Mouse (Mus musculus) heart, embryonic 15.5 days (tissue): ENCODE measurements around the gene Anapc15. TPM values are rescaled to one million over a fixed set of nuclear protein-coding genes. Genes with fewer than 3 reads are reported as not detected.

ENCODE experiments used
- ATAC-seq: fragments of 200-750 bp; cut with Nextera tagmentation; replicated peaks from 2 replicates; pipeline ENCODE4 v1.8.0; 2017; ENCODE audit warnings: low read depth, moderate TSS enrichment; ENCODE audit not compliant: insufficient number of reproducible peaks, insufficient read depth, low FRiP score
- H3K27ac ChIP-seq: fragments of 300-500 bp; sonication (generic); 2 replicates; pipeline ENCODE4 v1.5.1; 2015; ENCODE audit warnings: mild to moderate bottlenecking, inconsistent platforms
- H3K27me3 ChIP-seq: fragments of 300-500 bp; sonication (generic); 2 replicates; pipeline ENCODE4 v1.6.1; 2015; ENCODE audit warnings: inconsistent platforms
- H3K36me3 ChIP-seq: fragments of 300-500 bp; sonication (generic); 2 replicates; pipeline ENCODE4 v1.6.1; 2015; ENCODE audit warnings: mild to moderate bottlenecking, inconsistent platforms
- H3K4me1 ChIP-seq: fragments of 300-500 bp; sonication (generic); replicated peaks from 2 replicates; pipeline ENCODE4 v1.6.1; 2015; ENCODE audit warnings: inconsistent platforms
- H3K4me2 ChIP-seq: fragments of 300-500 bp; sonication (generic); 2 replicates; pipeline ENCODE4 v1.6.1; 2015; ENCODE audit warnings: inconsistent platforms, mild to moderate bottlenecking, moderate library complexity
- H3K4me3 ChIP-seq: fragments of 300-500 bp; sonication (generic); 2 replicates; pipeline ENCODE4 v1.5.1; 2015; ENCODE audit warnings: mild to moderate bottlenecking, inconsistent platforms
- H3K9ac ChIP-seq: fragments of 300-500 bp; sonication (generic); 2 replicates; pipeline ENCODE4 v1.6.1; 2015; ENCODE audit warnings: mild to moderate bottlenecking, inconsistent platforms
- H3K9me3 ChIP-seq: fragments of 300-500 bp; sonication (generic); replicated peaks from 2 replicates; pipeline ENCODE4 v1.6.1; 2016; ENCODE audit warnings: inconsistent platforms
- WGBS: fragments of 180-500 bp; shearing (Covaris S2); methylation state at CpG from one replicate; pipeline ENCODE4 v1.1.7; 2015; ENCODE audit warnings: mixed read lengths; 5-methylcytosine and 5-hydroxymethylcytosine counted together
- polyA plus RNA-seq: library from polyadenylated mRNA; unstranded; fragments of >200 nt; fragmentation: Nextera tagmentation; extraction: Ambion mirVana; gene quantifications from 2 replicates; pipeline ENCODE4 v1.2.1, GENCODE M21; 2015

Anapc15 gene
- polyA plus RNA-seq, 1 experiment from 2014 or later = 48.3 TPM

DNA sequence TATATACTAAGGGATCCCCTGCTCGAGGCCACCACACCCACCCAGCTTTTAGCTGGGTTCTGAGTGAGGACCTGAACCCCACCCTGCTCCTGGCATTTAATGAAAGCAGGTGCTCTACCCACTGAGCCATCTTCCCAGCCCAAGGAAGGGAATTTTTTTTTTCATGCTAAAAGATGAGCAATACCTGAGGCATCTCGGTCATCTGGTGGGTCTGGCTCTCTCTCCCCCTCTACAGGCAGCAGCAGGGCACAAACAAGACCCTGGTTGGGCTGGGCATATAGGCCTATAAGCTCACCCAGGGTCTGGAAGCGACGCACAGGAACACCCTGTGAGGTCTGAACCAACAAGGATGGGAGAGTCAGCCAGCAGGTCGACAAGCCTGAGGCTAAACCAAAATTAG lies 30.2 kb upstream of the Anapc15 start:
- Histone ChIP-seq H3K4me3 (no peak overlapping the region), H3K27ac (no peak overlapping the region), H3K27me3 (no peaks in the 10 kb centered on the region), H3K4me1 (peaks cover 27% of the 10 kb centered on the region), H3K9me3 (no peaks in the 10 kb centered on the region), H3K4me2 (0 out of 2 replicates have a peak overlapping the region, but pooled peaks have one; percentile 75), H3K36me3 (peaks cover 50% of the 10 kb centered on the region), H3K9ac (no peak overlapping the region)
- 58% methylated on average over 5 of the region's 5 CpGs for WGBS
- ATAC-seq = no peak

DNA sequence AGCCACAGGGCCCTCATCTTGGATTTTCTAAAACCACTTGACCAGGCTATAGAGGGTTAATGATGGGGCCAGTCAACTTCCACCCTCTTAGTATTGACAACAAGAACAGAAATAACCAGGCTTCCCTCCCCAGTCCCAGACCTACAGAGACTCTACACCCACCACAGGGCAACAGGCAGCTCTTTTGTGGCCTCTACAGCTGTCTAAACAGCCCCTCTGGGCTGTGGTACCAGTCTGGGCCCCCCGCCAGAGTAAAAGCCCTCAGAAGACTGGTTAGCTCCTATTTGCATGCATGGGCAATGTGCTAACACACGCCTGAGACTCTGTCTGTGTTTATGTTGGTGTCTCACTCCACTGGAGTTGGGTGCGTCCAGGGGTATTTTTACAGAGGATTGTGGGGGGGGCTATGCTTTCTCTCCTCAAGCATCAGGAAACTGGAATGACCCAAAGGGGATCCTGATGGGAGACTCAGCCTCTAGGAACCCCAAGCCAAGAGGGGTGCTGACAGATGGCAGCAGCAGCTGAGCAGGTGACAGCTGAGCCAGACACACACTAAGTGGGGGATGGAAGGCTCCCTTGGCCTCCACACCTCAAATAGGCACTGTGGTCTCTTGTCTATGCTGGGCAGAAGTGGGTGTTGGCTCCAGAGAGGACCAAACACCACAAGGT lies 29.5 kb upstream of the Anapc15 start:
- Histone ChIP-seq H3K4me3 (no peak overlapping the region), H3K9me3 (no peaks in the 10 kb centered on the region), H3K27me3 (no peaks in the 10 kb centered on the region), H3K4me2 (peak overlapping the region; percentile 75), H3K9ac (peak overlapping the region; percentile 23; the same call in 1 of the 2 replicates), H3K36me3 (peaks cover 43% of the 10 kb centered on the region), H3K27ac (peak overlapping the region; percentile 99), H3K4me1 (peaks cover 34% of the 10 kb centered on the region)
- WGBS = 49% methylated on average over 3 of the region's 3 CpGs
- ATAC-seq = no peak

DNA sequence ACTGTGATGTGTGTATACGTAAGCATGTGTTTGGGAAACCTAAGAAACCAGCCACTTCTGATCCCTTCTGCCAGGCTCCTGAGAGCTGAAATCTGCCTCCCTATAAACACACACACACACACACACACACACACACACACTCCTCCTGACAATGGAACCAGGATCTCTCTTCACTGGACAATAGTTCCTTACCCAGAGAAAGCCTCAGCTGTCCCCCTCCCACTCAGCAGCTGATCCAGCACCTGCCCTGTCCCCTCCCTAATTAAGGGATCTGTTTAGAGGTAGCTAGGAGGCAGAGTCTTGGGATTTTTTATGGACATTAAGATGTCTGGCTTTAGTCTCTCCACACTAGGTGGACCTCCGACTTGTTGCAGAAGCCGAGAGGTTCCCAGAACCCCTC lies 28.6 kb upstream of the Anapc15 start:
- Histone ChIP-seq H3K4me1 (peaks cover 35% of the 10 kb centered on the region), H3K27ac (peak overlapping the region; percentile 99), H3K9me3 (no peaks in the 10 kb centered on the region), H3K27me3 (no peaks in the 10 kb centered on the region), H3K4me3 (peak overlapping the region; percentile 80), H3K4me2 (peak overlapping the region; percentile 75), H3K9ac (0 out of 2 replicates have a peak overlapping the region, but pooled peaks have one; percentile 90), H3K36me3 (peaks cover 35% of the 10 kb centered on the region)
- ATAC-seq = no peak
- 50% methylated on average over 3 of the region's 3 CpGs for WGBS

DNA sequence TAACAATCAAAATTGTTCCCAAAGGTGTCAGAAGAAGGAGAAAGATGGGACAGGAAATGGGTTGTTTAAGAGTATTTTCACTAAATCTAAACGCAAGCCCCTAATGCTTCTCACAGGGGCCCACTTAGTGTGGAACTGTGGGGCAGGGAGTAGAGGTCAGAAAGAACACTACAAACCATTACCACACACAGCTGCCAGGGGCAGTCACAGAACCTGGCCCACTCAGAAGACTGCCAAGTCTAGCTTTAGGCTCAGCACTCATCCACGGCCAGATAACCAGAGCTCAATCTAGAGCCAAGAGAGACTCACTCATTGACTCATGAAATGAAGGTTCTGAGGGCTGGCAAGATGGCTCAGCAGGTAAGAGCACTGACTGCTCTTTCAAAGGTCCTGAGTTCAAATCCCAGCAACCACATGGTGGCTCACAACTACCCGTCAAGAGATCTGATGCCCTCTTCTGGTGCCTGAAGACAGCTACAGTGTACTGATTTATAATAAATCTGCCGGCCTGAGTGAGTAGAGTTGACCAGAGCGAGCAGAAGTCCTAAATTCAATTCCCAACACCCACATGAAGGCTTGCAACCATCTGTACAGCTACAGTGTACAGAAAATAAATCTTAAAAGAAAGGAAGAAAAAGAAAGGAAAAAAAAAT lies 27.9 kb upstream of the Anapc15 start:
- peak overlapping the region; percentile 75 for H3K4me2 ChIP-seq
- WGBS = 37% methylated on average over 5 of the region's 5 CpGs
- peaks cover 35% of the 10 kb centered on the region for H3K4me1 ChIP-seq
- H3K27me3 ChIP-seq = no peaks in the 10 kb centered on the region
- peak overlapping the region; percentile 90 for H3K9ac ChIP-seq
- H3K9me3 ChIP-seq = no peaks in the 10 kb centered on the region
- H3K27ac ChIP-seq = peak overlapping the region; percentile 99
- peak overlapping the region; percentile 80 for H3K4me3 ChIP-seq
- H3K36me3 ChIP-seq = peaks cover 28% of the 10 kb centered on the region
- ATAC-seq = no peak

DNA sequence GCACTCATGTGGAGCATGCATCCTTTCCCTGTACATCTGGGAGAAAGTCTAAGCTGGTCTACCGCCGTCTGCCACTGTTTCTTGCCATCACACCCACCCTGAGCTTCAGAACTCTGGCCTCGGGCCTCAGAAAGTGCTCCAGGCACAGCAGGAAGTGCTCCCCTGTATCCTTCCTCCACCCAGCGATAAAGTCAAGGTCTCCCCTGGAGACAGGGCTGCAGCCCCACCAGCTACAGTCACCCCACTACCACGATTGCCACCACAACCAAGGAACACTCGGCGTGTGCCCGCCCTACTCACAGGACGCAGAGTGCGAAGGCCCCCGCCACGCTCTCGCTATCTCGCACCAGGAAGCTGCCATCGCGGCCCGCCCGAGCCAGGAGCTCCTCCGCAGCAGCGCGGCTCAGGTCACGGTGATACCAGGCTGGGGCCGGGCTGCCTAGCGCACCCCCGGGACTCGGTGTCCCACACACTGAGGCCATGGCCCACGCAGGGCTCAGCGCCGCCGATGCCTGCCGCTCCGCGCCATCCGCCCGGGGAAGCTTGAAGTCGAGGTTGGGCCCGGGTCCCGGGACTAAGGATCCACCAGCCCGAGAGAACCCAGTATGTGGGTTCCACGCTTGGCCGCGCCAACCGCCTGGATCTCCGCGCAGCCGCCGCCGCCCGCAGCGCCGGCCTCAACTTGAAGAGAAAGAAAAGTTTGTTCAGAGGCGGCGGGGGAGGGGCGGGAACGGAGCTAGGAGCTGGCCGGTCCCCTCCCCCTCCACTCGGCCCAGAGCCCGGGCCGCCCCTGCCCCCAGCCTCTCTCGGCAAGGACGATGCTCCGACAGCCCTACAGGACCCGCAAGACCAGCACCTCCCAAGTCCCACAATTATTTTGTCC lies 27.0 kb upstream of the Anapc15 start:
- Histone ChIP-seq H3K36me3 (peaks cover 19% of the 10 kb centered on the region), H3K9me3 (no peaks in the 10 kb centered on the region), H3K27me3 (no peaks in the 10 kb centered on the region), H3K27ac (peak overlapping the region; percentile 99), H3K4me2 (peak overlapping the region; percentile 75), H3K4me1 (peaks cover 35% of the 10 kb centered on the region), H3K9ac (peak overlapping the region; percentile 90), H3K4me3 (peak overlapping the region; percentile 80)
- peak; percentile 57 for ATAC-seq
- under 1% methylated on average over 63 of the region's 63 CpGs for WGBS

DNA sequence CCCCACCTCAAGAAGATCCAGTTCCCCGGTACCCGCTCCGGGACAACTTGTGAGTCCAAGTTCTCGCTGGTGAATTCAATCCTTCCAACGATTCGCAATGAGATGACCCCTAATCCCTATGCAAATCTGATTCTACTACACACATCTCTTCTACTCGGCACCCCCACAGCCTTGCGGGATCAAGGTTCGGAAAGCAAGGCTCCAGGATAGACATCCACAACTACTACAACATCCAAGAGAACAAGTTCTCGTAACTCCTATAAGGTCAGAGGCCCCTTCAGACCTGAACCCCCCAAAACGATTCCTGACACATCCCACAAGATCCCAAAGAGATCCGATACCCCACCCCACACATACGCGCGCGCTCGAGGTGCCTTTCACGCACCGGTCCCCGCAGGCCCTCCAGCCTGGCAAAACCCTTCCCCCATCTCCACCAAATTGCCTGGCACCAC lies 26.3 kb upstream of the Anapc15 start:
- H3K27me3 ChIP-seq = no peaks in the 10 kb centered on the region
- 1% methylated on average over 20 of the region's 20 CpGs for WGBS
- H3K27ac ChIP-seq = peak overlapping the region; percentile 99
- H3K9ac ChIP-seq = peak overlapping the region; percentile 90
- H3K4me1 ChIP-seq = peaks cover 35% of the 10 kb centered on the region
- peak overlapping the region; percentile 80 for H3K4me3 ChIP-seq
- peak; percentile 1; the same call in 1 of the 2 replicates for ATAC-seq
- no peaks in the 10 kb centered on the region for H3K9me3 ChIP-seq
- H3K4me2 ChIP-seq = peak overlapping the region; percentile 75
- H3K36me3 ChIP-seq = peaks cover 12% of the 10 kb centered on the region

DNA sequence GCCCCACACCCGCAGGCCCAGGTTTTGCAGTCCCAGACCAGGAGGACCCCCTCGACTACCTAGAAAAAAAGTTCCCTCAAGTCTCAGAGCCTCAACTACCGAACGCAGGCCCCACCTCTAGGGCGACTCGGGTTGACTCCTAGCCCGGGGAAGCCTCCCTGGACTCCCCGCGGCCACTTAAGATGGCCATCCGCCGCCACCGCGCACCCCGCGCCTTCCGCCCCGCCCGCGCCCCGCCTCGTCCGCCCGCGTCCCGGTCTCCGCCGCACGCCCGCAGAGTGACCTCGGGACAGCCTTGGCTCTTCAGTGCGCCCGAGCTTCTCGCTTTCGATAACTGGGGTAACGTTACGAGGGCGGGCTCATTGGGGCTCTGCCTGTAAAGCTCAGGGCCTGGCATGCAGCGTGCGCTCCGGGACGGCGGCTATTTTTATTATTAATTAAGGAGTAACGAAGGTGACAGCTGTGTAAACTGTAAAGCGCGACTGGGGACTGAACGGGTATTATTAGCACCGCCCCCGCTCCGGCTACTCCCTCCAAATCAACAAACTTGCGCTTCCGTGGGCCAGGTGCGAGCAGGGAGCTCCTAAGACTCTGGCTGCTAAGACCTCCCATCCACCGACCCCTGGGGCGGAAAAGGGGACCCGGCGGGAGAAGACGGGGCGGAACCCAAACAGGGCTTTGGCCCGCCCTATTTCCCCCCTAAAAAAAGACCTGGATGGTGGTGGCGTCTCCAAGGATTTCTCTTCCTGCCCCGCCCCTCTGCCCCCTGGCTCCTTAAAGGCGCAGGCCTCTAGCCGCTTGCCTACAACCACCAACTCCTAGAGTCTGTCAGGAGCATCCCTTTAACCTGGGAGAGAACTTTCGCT lies 25.7 kb upstream of the Anapc15 start, which contains the start of gene Inppl1:
Gene Inppl1, minus strand, starts transcription at position 624 of the 866 bp plus-strand sequence.
- WGBS = 1% methylated on average over 64 of the region's 64 CpGs

DNA sequence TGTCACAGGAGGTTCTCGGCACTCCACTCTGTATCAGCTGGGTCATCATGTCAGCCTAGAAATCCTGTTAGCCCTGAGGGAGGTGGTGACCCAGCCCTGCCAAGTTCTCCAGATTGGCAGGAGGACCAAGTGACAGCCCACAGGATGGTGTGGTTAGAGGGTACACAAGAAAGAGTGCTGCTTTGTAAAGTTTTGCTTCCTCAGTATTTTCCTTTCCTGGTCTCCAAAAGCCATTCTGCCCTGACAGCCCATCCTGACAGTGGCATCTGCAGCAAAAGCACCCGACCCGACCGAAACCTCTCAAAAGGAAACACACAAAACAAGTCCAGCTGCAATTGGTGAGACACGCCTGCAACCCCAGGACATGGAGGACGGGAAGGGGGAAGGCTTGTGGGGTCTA lies 19.3 kb upstream of the Anapc15 start:
- Histone ChIP-seq H3K4me1 (no peaks in the 10 kb centered on the region), H3K4me3 (no peak overlapping the region), H3K4me2 (no peak overlapping the region), H3K9ac (no peak overlapping the region), H3K36me3 (no peaks in the 10 kb centered on the region), H3K9me3 (no peaks in the 10 kb centered on the region), H3K27ac (no peak overlapping the region), H3K27me3 (no peaks in the 10 kb centered on the region)
- 60% methylated on average over 6 of the region's 6 CpGs for WGBS
- no peak for ATAC-seq

More for the DNA sequence above, 25.7 kb upstream of the Anapc15 start, which contains the start of gene Inppl1:
- no peaks in the 10 kb centered on the region for H3K27me3 ChIP-seq
- peaks cover 35% of the 10 kb centered on the region for H3K4me1 ChIP-seq
- peak; percentile 82 for ATAC-seq
- H3K4me2 ChIP-seq = peak within 1 kb of the TSS; percentile 75
- peak within 1 kb of the TSS; percentile 90 for H3K9ac ChIP-seq
- H3K27ac ChIP-seq = peak within 1 kb of the TSS; percentile 99
- H3K36me3 ChIP-seq = peaks cover 5% of the 10 kb centered on the region
- H3K4me3 ChIP-seq = peak within 1 kb of the TSS; percentile 80
- H3K9me3 ChIP-seq = no peaks in the 10 kb centered on the region

DNA sequence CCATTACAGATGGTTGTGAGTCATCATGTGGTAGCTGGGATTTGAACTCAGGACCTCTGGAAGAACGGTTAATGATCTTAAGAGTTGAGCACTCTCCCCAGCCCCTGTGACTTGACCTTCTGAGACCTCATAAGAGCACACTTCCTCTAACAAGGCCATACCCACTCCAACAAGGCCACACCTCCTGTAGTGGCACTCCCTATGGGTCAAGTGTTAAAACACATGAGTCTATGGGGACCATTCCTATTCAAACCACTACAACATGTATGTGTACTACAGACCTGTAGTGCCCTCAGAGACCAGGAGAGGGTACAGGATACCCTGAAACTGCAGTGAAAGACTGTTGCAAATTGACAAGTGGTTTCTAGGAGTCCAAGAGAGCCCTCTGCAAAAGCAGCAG lies 15.6 kb upstream of the Anapc15 start:
- H3K36me3 ChIP-seq = no peaks in the 10 kb centered on the region
- no peak overlapping the region for H3K4me3 ChIP-seq
- H3K9ac ChIP-seq = no peak overlapping the region
- 91% methylated on average over 1 of the region's 1 CpGs for WGBS
- H3K27me3 ChIP-seq = no peaks in the 10 kb centered on the region
- no peak overlapping the region for H3K4me2 ChIP-seq
- no peaks in the 10 kb centered on the region for H3K4me1 ChIP-seq
- no peak overlapping the region for H3K27ac ChIP-seq
- no peaks in the 10 kb centered on the region for H3K9me3 ChIP-seq
- no peak for ATAC-seq

DNA sequence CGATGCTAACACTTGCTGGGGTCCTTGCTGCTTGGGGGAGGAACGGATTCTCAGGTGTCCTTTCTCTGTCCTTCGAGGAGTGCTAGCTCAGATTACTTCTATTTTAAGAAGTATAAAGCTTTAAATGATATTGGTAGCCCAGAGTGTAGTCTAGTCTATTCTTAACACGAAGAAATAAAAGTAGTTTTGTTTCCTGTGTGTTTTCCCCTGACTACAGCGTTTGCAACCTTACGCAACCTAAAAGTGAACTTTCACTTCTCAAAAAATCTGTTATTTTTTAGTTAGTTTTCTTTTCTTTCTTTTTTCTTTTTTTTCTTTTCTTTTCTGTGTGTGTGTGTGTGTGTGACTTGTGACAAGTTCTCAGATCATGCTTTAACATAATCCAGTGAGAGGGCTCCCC lies 11.8 kb upstream of the Anapc15 start:
- WGBS = 73% methylated on average over 6 of the region's 6 CpGs
- no peaks in the 10 kb centered on the region for H3K4me1 ChIP-seq
- H3K36me3 ChIP-seq = no peaks in the 10 kb centered on the region
- H3K4me3 ChIP-seq = no peak overlapping the region
- ATAC-seq = no peak
- no peak overlapping the region for H3K27ac ChIP-seq
- H3K9ac ChIP-seq = no peak overlapping the region
- H3K9me3 ChIP-seq = no peaks in the 10 kb centered on the region
- no peaks in the 10 kb centered on the region for H3K27me3 ChIP-seq
- no peak overlapping the region for H3K4me2 ChIP-seq
